Mouse (Mus musculus) telencephalon, adult 2 months (tissue): Measurements from ENCODE around the gene Igll1.

Source experiments
- DNase-seq: peaks from one replicate; pipeline ENCODE4 v3.0.0-alpha.2; 2011; ENCODE audit warnings: low read depth, low spot score

The Igll1 gene

GRCm38 (mm10) chr16:16854836-16855235 lies 8.9 kb downstream of the Igll1 start:
- DNase-seq: peak; percentile 16

- DNase-seq: no peak
These were observed 11.4 kb downstream of the Igll1 start for GRCm38 (mm10) chr16:16852411-16852810.

GRCm38 (mm10) chr16:16849196-16849595 lies 14.6 kb downstream of the Igll1 start:
- no peak for DNase-seq

- no peak for DNase-seq
These were observed 34.1 kb downstream of the Igll1 start for GRCm38 (mm10) chr16:16829671-16830070.

- peak; percentile 31 for DNase-seq
These were observed 34.8 kb downstream of the Igll1 start, which contains the start of gene Spag6l for GRCm38 (mm10) chr16:16828757-16829615. Gene Spag6l, minus strand, starts transcription at chr16:16829456.

- no peak for DNase-seq
These were observed 37.6 kb downstream of the Igll1 start for GRCm38 (mm10) chr16:16826223-16826622.

GRCm38 (mm10) chr16:16825476-16825875 lies 38.3 kb downstream of the Igll1 start:
- no peak for DNase-seq
